Mouse (Mus musculus): ENCODE data around the gene Serpine1. TPM values are rescaled to one million over a fixed set of nuclear protein-coding genes. Genes with fewer than 3 reads are reported as not detected.

Gene Serpine1
- total RNA-seq, 2 experiments from 2014 or later = 0.38 to 0.52 TPM

DNA sequence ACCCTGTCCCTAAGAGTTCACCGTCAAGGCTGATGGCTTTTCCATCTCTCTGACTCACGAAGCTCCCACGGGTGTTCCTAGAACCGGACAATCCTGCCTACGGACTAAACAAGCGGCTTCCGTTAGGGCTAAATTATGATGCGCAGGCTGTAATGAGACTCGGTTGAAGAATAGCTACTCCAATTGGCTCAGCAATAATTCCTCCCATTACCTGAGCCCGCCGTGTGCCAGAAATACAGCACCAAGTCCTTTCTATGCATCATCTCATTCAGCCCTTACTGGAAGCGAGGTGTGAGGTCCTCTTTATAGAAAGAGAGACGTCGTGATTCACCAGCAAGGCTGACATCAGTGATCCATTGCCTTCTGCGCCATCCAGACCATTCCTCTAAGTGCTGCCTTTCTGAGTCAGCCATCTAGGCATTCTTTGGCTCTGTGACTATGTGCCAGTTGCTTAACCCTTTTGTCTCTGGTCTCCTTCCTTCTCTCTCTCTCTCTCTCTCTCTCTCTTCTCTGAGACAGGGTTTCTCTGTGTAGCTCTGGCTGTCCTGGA is 59.6 kb downstream of the Serpine1 start:
- no peak overlapping the region for H3K4me3 ChIP-seq
- no peak for TF ChIP-seq CTCF (conservative IDR thresholded peaks at IDR 0.05)
- DNase-seq (ENCODE audit: low spot score in 2 of 2) = no peak
- H3K27ac ChIP-seq = no peak overlapping the region

Other genes starting within 250 kb of the Serpine1 start
- gene Col26a1, start 189.1 kb downstream of the Serpine1 start, total RNA-seq (2021) = 1 to 10 TPM; 2.7 to 3.3 TPM
- 10 to 100 TPM; 81.0 to 87.2 TPM for gene Ift22, start 164.1 kb downstream of the Serpine1 start, total RNA-seq (2021)
- 100 to 1,000 TPM; 223 to 239 TPM for gene Fis1, start 119.0 kb downstream of the Serpine1 start, total RNA-seq (2021)
- under 1 TPM in 1 of 2 experiments, not detected in 1; 0.18 TPM for gene Cldn15, start 105.7 kb downstream of the Serpine1 start, total RNA-seq (2021)
- gene Plod3, start 85.2 kb downstream of the Serpine1 start, total RNA-seq (2021) = 10 to 100 TPM; 37.9 to 39.7 TPM
- 10 to 100 TPM; 77.1 to 83.3 TPM for gene Znhit1, start 84.2 kb downstream of the Serpine1 start, total RNA-seq (2021)
- 100 to 1,000 TPM; 180 to 212 TPM for gene Vgf, start 45.9 kb downstream of the Serpine1 start, total RNA-seq (2021)
- 100 to 1,000 TPM; 298 to 323 TPM for gene Ap1s1, start 26.1 kb downstream of the Serpine1 start, total RNA-seq (2021)
- 1 to 10 TPM; 5.5 to 5.8 TPM for gene Trim56, start 43.9 kb upstream of the Serpine1 start, total RNA-seq (2021)
- gene Muc3, start 77.1 kb upstream of the Serpine1 start, total RNA-seq (2021) = not detected
- gene Muc3a, start 140.1 kb upstream of the Serpine1 start, total RNA-seq (2021) = 1 to 10 TPM; 3.6 to 4.2 TPM
- gene Ache, start 215.3 kb upstream of the Serpine1 start, total RNA-seq (2021) = 10 to 100 TPM; 58.5 to 62.3 TPM
- 10 to 100 TPM; 12.4 to 13.8 TPM for gene Ufsp1, start 222.4 kb upstream of the Serpine1 start, total RNA-seq (2021)
- 100 to 1,000 TPM; 223 to 232 TPM for gene Srrt, start 235.4 kb upstream of the Serpine1 start, total RNA-seq (2021)
- gene Trip6, start 242.1 kb upstream of the Serpine1 start, total RNA-seq (2021) = 1 to 10 TPM; 4.8 to 7.3 TPM